Mouse (Mus musculus): ENCODE data around the gene Pde2a.

Gene Pde2a

DNA sequence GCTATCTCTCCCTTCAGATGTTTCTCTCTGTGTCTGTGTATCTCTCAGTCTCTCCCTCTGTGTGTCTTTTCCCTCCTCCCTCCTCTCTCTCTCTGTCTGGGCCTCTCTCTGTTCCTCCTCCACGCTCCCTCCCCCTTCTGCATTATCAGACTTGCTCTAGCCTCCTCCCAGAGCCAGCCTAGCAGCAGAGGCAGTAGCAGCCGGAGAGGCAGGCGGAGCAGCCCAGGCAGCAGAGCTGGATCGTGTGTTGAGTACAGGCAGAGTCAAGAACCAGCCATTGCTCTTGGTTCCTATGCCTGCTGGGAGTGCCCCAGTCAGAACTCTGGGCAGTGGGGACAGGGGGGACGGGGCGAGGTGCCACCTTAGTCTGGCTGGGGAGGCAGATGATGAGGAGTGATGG lies at the start of gene Pde2a:
Pde2a (plus strand) TSS at position 163 of the 400 bp plus-strand sequence.
- DNase-seq (ENCODE audit: inconsistent ontology term) = no peak

GRCm38 (mm10) chr7:101373082-101373481 lies 48.4 kb upstream of the Pde2a start:
- no peak for DNase-seq (ENCODE audit: inconsistent ontology term)

DNA sequence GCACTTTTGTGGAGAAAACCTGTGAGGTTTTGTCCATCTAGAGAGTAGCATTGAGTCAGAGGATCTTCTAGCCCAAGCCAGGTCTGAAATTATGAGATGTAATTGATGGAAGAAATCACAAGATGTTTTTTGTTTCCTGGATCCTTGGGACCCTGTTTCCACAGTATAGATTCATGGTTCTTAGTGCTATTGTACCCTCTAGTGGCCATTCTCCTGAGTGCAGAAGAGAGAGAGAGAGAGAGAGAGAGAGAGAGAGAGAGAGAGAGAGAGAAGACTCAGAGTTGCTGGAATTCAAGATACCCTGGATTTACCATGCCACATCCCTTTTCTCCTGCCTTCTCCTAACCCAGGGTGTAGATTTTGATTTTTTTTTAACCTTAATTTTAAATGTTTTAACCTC lies 47.3 kb upstream of the Pde2a start:
- peak; percentile 65 for DNase-seq (ENCODE audit: inconsistent ontology term)

DNA sequence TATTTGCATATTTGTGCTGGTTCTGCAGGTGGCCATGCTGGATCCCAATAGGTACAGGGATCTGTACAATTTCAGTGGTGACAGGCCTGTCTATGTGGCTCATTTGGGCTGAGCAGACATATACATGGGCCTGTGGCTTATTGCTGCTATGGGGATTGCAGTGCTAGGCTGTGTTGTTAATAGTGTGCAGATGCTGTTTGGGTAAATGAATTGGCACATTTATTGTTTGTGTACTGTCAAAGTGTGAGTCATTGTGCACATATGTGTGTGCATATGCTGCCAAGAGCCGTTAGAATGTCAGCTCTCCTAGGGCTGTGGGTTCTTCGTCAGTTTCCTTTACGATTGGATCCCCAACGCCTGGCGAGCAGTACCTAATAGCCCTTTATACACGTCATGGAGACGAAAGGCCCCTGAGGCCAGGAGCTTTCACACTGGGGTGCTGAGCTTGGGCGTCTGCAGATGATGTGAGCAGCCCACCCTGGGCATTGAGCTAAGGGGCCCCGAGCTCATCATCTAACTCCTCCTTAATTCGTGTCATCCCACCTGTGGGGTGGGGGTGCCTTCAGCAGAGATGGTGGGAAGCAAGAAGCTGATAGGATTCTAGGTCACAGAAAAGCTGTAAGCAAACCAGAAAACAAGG lies 44.7 kb upstream of the Pde2a start:
- no peak for DNase-seq (ENCODE audit: inconsistent ontology term)

DNA sequence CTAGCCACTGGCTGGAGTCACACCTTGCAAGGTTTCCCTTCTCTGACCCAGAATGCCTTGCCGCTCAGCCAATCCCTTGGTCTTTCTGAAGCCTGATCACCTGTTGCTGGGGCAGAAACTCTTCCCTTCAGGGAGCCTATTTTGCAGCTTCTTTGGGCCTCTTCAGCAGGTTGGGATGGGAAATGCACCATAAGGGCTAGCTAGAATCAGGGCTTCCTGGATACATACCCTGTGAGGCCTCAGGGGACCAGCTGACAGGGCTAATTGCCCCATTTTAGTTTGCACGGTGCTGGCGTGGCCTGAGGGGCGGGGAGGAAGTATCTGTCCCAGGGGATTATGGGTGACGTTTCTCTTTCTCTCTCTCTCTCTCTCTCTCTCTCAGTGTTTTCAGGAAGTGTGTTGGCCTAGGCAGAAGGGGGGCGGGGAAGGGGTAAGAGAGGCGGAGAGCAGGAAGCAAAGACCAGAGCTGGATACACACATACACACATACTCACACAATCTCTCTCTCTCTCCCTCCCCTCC lies 43.7 kb upstream of the Pde2a start:
- peak; percentile 87 for DNase-seq (ENCODE audit: inconsistent ontology term)

DNA sequence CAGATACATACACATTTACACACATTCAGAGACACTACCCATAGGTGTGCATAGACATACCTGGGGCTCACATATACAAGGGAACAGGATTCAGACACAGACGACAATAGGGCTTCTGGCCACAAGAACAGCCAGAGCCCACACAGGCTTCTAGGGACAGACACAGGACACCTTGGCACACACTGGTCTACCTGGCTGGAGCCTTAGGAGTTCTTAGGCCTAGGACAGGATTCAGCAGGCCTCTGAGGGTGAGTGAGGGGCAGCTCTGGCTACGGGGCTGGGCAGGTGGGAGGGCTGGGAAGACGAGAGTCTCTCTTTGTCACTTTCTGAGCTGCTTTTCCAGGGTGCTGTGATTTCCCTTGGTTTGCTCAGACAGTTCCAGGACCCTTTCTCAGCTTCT lies 43.2 kb upstream of the Pde2a start:
- no peak for DNase-seq (ENCODE audit: inconsistent ontology term)

GRCm38 (mm10) chr7:101378796-101379465 lies 42.6 kb upstream of the Pde2a start:
- no peak for DNase-seq (ENCODE audit: inconsistent ontology term)

DNA sequence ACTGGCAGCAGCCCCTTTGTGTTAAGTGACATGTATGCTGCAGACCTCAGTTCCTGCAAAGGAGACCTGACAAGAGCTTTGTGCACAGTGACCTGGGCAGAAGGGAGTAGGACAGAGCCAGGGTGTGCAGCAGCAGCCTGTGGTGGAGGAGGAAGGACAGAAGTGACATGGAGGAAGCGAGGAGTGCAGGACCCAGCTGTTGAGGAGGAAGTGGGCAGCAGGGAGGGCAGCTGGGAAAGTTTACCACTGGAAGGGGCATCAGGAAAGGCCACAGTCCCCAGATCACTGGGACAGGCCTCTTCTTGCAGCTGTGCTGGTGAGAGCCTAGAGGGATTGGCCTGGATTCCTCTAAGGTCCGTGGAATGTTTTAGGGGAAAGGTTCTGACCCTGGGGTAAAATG lies 41.8 kb upstream of the Pde2a start:
- DNase-seq (ENCODE audit: inconsistent ontology term) = no peak

DNA sequence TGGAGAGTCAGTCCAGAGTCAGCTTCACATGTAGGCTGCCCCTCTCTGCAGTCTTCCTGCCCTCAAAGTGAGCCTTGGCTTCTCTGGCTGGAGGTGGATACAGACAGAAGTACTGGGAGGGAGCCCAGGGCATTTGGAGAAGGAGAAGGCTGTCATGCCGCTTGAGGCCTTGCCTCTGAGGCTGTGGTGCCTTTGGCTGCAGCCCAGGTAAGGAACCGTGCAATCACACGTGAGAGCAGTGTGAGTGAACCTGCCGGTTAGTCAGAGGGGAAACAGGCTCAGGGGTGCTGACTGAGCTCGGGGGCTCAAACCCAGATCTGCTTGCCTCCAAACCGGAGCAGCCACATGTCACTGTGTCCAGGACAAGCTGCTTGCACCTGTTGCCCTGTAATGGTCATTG lies 40.0 kb upstream of the Pde2a start:
- DNase-seq (ENCODE audit: inconsistent ontology term) = no peak

GRCm38 (mm10) chr7:101382378-101382777 lies 39.1 kb upstream of the Pde2a start:
- peak; percentile 25 for DNase-seq (ENCODE audit: inconsistent ontology term)

DNA sequence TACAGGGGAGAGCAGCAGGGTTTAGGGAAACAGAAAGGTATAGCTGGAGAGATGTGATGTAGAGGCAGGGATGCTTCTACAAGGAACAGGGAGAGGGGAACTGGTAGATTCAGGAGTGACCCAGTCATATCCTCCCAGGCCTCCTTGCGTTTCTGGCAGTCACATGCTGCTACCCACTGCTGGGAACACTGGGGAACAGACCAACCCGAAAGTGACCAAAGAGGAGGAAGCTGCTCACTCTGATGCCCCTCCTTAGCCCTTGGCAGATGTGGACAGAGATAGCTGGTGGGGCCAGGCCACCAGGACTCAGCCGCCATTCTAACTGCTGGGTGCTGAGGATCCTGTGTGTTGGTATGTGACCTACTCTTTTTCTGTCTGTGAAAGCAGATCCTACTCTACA lies 37.7 kb upstream of the Pde2a start:
- DNase-seq (ENCODE audit: inconsistent ontology term) = no peak

DNA sequence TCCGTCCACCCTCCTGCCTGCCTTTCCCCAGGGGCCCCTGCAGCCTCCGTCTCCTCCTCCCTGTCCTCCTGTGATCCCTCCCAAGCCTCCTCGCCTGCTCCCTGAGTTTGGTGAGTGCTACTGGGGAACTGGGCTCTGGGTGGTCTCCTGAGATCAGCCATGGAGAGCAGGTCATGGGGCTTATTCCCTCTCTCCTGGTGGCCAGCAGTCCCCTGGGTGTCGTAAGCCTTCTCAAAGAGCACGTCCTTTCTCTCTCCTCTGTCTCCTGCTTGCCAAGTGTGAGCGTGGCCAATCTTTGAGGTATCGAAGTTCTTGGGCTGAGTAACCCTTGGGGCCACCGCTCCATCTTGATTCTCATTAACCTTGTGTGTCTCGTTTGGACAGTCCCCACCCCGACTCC lies 36.6 kb upstream of the Pde2a start:
- DNase-seq (ENCODE audit: inconsistent ontology term) = no peak

DNA sequence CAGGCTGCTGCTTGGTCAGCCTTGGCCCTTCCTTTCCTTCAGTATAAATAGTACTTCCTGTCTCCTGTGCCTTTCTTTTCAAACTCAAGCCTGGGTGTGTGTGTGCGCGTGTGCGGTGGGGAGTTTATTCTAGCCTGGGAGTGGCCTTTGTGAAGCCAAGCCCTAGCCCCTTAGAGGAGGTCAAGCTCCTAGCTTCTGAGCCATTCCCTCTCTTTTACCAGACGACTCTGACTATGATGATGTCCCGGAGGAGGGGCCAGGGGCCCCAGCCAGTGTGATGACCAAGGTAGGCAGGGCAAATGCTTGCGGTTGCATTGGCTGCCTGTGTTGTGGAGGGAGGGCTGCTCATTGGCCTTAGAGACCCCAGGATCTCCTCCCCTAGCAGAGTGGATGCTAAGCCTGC lies 36.2 kb upstream of the Pde2a start:
- peak; percentile 51 for DNase-seq (ENCODE audit: inconsistent ontology term)

GRCm38 (mm10) chr7:101385866-101386452 lies 35.5 kb upstream of the Pde2a start:
- DNase-seq (ENCODE audit: inconsistent ontology term) = no peak

DNA sequence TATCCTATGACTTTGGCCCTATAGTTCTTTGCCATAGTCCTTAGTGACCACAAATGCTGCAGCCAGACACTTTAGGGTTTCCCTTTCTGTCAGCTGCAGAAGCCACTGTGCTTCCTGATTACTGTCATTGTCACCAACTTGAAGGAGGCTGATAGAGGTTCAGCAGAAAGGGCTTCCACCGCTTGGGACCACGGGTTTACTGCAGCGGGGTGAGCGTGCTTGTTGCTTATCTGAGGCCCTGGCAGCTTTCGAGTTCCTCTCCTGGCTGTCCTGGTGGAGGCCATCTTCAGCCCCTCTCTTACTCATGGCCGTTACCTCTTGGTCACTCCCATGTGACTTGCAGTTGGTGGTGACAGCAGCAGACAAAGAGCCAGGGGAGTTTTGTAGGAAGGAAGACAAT lies 32.2 kb upstream of the Pde2a start:
- no peak for DNase-seq (ENCODE audit: inconsistent ontology term)

- no peak for DNase-seq (ENCODE audit: inconsistent ontology term)
Observed at GRCm38 (mm10) chr7:101391909-101392479, 29.5 kb upstream of the Pde2a start.

GRCm38 (mm10) chr7:101393015-101393414 lies 28.5 kb upstream of the Pde2a start:
- DNase-seq (ENCODE audit: inconsistent ontology term) = no peak

DNA sequence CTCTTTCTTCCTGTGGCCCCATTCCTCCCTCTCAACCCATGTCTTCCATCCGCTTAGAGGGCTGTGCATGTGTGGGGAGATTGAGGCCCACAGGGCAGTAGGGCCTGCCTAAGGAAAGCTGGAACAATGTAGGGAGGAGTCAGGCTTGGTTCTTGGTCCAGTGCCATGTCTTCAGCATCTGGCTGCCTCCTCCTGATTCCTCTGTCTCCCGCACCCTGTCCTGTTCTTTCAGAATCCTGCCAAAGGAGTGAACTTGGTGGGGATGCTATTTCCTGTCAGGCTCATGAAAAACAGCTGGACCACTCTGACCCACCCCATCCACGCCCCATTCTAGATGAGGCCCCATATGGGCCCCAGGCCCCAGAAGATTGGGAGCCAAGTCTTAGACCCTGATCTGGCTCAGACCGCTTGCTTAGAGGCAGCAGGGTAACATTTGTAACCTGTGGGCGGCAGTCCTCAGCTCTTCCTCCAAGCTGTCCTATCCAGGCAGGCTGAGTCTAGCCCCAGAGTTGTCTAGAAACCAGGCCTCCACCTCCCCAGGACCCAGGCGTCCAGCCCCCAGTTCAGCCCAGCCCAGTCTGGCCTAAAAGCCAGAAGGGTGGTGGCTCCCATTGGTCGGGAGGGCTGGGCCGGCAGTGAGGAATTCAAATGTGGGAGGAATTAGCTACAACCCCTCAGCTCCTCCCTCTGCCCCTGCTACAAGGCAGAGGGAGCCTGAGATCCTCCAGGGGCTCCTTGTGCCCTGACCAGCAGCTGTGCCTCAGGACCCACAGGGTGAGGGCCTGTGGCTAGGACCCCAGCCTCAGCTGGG lies 27.6 kb upstream of the Pde2a start:
- DNase-seq (ENCODE audit: inconsistent ontology term) = peak; percentile 73

DNA sequence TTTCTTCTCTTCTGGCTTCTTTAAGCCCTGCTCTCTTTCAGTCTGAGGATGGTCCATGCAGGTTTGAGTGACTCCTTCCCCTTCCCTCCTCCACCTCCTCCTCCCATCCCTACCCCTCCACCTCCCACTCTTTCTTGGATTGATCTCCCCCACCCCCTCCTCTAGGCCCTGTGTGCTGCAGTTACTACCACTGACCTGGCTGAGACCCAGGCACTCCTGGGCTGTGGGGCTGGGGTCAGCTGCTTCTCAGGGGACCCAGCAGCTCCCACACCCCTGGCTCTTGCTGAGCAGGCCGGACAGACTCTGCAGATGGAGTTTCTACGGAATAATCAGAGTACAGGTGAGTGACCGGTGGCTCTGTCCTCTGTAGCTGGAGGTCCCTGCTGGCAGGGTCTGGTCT lies 26.9 kb upstream of the Pde2a start:
- no peak for DNase-seq (ENCODE audit: inconsistent ontology term)

- DNase-seq (ENCODE audit: inconsistent ontology term) = no peak
Observed at GRCm38 (mm10) chr7:101395471-101395870, 26.0 kb upstream of the Pde2a start.

DNA sequence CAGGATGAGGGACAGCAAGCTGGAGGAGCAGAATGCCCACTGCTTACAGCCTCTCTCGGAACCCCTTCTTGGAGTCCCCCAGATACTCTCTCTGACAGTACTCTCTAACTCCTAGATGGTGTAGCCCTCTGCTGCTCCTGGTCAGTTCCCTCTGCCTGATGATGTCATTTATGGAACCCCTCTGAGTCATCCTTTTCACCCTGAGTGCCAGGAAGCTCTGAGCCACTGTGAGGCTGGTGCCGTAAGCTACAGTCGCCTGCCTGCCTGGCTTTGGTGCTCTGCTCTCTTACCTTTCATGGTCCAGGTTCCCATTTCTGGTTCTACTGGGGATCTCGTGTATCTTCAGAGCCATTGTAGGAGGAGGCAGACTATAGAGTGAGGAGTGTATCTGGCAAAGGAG lies 24.3 kb upstream of the Pde2a start:
- DNase-seq (ENCODE audit: inconsistent ontology term) = peak; percentile 35

DNA sequence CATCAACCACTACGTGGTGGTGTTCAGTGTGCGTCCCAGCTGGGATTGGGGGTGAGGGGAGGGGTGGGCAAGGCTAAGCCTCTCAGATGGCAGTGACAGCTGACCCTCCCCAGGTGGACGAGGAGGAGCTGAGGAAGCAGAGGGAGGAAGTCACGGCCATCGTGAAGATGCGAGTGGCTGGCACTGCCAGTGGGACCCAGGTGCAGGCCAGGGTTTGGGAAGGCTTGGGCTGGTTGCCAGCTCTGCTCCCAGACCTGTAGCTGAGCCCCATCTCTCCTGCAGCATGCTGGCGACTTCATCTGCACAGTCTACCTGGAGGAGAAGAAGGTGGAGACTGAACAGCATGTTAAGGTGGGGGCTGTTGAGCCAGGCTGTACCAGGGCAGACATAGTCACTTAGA lies 20.0 kb upstream of the Pde2a start:
- no peak for DNase-seq (ENCODE audit: inconsistent ontology term)

Measured in Muller cell, postnatal 12 days (primary cell).